ENCODE assay signal across 22 mouse cellular contexts in the genomic region with DNA sequence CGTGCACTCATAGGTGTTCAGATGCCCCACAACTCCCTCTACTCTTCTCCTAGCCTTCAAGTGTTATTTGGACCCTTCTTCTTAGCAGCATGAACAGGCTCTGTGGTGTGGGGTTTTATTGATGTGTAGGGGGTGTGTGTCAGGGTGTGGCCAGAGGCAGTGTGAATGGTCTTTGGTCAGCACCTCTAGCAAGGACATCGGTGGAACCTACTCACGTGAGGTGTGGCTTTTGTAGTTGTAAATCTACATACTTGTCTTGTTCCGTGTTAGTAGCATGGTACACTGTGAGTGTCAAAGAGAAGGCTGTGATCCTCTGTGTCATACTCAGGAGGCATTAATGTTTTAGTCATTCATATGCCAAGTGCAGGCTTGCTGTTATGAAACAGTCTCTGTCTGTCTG.
A peak's percentile ranks its signal among the peaks of the same experiment; 100 is the strongest.
DNase-seq lines count a peak whose midpoint lies in the region; ATAC-seq and TF ChIP-seq lines count a peak whose summit lies in the region.
"Had no signal": no experiment of that assay in that cellular context is flagged by ENCODE, and none has a peak within 500 bp of the region (broad histone marks: within the 10 kb centered on the region; RNA-seq: fewer than 3 reads in every experiment).

No protein-coding gene starts in this region.

- TF ChIP-seq POLR2A in CH12.LX (IDR thresholded peaks at IDR 0.05; ENCODE audit: low read depth, low read length), result no peak

- H3K9ac ChIP-seq in liver, postnatal 0 days (replicated peaks), result no peak overlapping the region
- no peak overlapping the region for H3K9ac ChIP-seq in liver, embryonic 11.5 days (ENCODE audit: low read depth, low read length)
- H3K9ac ChIP-seq in CH12.LX (ENCODE audit: insufficient read depth, low read depth), result no peak overlapping the region
- no peak overlapping the region for H3K9ac ChIP-seq in intestine, embryonic 16.5 days (ENCODE audit: low read depth, low read length)
- H3K9ac ChIP-seq: embryonic facial prominence, embryonic 12.5 days; embryonic facial prominence, embryonic 15.5 days; forebrain, postnatal 0 days; hindbrain, embryonic 12.5 days; hindbrain, embryonic 15.5 days had no signal

- dilution Hi-C loops in CH12.LX (cut with MboI; ENCODE audit: extremely low pct_ligation_motif_present, extremely low pct_unique_long_range_greater_than_20kb, low sequenced_read_pairs), result no loop called here

- H3K4me3 ChIP-seq in liver, postnatal 0 days (ENCODE audit: low read depth, low read length), result no peak overlapping the region
- no peak overlapping the region for H3K4me3 ChIP-seq in liver, embryonic 11.5 days (ENCODE audit: low read depth, low read length)
- no peak overlapping the region for H3K4me3 ChIP-seq in CH12.LX (replicated peaks in 1 of 3; ENCODE audit: low read depth in 2 of 3, low read length in 2 of 3, poor library complexity in 1 of 3)
- no peak overlapping the region for H3K4me3 ChIP-seq in intestine, embryonic 16.5 days (ENCODE audit: low read length)
- H3K4me3 ChIP-seq: embryonic facial prominence, embryonic 12.5 days; embryonic facial prominence, embryonic 15.5 days; gastrocnemius, adult 2 months; hindbrain, embryonic 12.5 days; hindbrain, embryonic 15.5 days had no signal

- TF ChIP-seq RAD21 in CH12.LX (IDR thresholded peaks at IDR 0.05; ENCODE audit: low read depth, low read length), result no peak

- no peaks in the 10 kb centered on the region for H3K36me3 ChIP-seq in liver, postnatal 0 days (replicated peaks; ENCODE audit: insufficient read depth, low read length)
- no peaks in the 10 kb centered on the region for H3K36me3 ChIP-seq in liver, embryonic 11.5 days (ENCODE audit: control insufficient read depth, insufficient read depth, low read length)
- no peaks in the 10 kb centered on the region for H3K36me3 ChIP-seq in CH12.LX (replicated peaks in 1 of 2; ENCODE audit: control insufficient read depth in 1 of 2, insufficient read depth in 1 of 2, low read length in 1 of 2)
- no peaks in the 10 kb centered on the region for H3K36me3 ChIP-seq in intestine, embryonic 16.5 days (ENCODE audit: control insufficient read depth, insufficient read depth, low read length)
- H3K36me3 ChIP-seq: embryonic facial prominence, embryonic 12.5 days; embryonic facial prominence, embryonic 15.5 days; hindbrain, embryonic 12.5 days; hindbrain, embryonic 15.5 days had no signal

- peaks cover under 1% of the 10 kb centered on the region; the same call in 1 of the 2 replicates for H3K9me3 ChIP-seq in liver, postnatal 0 days (ENCODE audit: low read length)
- H3K9me3 ChIP-seq in liver, embryonic 11.5 days (ENCODE audit: control insufficient read depth, low read length), result no peaks in the 10 kb centered on the region
- peaks cover 5% of the 10 kb centered on the region for H3K9me3 ChIP-seq in CH12.LX (replicated peaks; ENCODE audit: low read length)
- no peaks in the 10 kb centered on the region for H3K9me3 ChIP-seq in intestine, embryonic 16.5 days (ENCODE audit: control insufficient read depth, low read length)
- H3K9me3 ChIP-seq: embryonic facial prominence, embryonic 12.5 days; embryonic facial prominence, embryonic 15.5 days; hindbrain, embryonic 12.5 days; hindbrain, embryonic 15.5 days had no signal

- H3K4me2 ChIP-seq in liver, postnatal 0 days (ENCODE audit: low read depth, low read length), result no peak overlapping the region
- no peak overlapping the region for H3K4me2 ChIP-seq in liver, embryonic 11.5 days
- H3K4me2 ChIP-seq in CH12.LX (ENCODE audit: insufficient read depth, low read depth, poor library complexity, severe bottlenecking), result no peak overlapping the region
- no peak overlapping the region for H3K4me2 ChIP-seq in intestine, embryonic 16.5 days (ENCODE audit: low read depth, low read length)
- H3K4me2 ChIP-seq: embryonic facial prominence, embryonic 12.5 days; embryonic facial prominence, embryonic 15.5 days; heart, embryonic 11.5 days; hindbrain, embryonic 12.5 days; hindbrain, embryonic 15.5 days had no signal

- in situ Hi-C loops in CH12.LX (cut with MboI; ENCODE audit: low pct_ligation_motif_present, low pct_unique_long_range_greater_than_20kb, low sequenced_read_pairs), result loop anchor here (5.0 to 10.0 kb wide), 2 partner anchors 40 to 157 kb away; no protein-coding TSS in a partner anchor

- no peak for TF ChIP-seq CTCF in liver, postnatal 0 days (IDR thresholded peaks at IDR 0.05; ENCODE audit: low read depth)
- no peak for TF ChIP-seq CTCF in CH12.LX (conservative IDR thresholded peaks at IDR 0.05 in 1 of 2, IDR thresholded peaks at IDR 0.05 in 1 of 2; ENCODE audit: low read depth in 2 of 2, low read length in 2 of 2)

- no peak for ATAC-seq in liver, postnatal 0 days
- no peak for ATAC-seq in liver, embryonic 11.5 days (replicated peaks; ENCODE audit: low FRiP score)
- peak; percentile 76 for ATAC-seq in intestine, embryonic 16.5 days
- ATAC-seq: forebrain, embryonic 14.5 days; forebrain, postnatal 0 days had no signal

- no peaks in the 10 kb centered on the region for H3K27me3 ChIP-seq in liver, postnatal 0 days (ENCODE audit: insufficient read depth, low read length)
- no peaks in the 10 kb centered on the region for H3K27me3 ChIP-seq in liver, embryonic 11.5 days (replicated peaks; ENCODE audit: control insufficient read depth, insufficient read depth, low read length)
- H3K27me3 ChIP-seq in CH12.LX (replicated peaks), result no peaks in the 10 kb centered on the region
- no peaks in the 10 kb centered on the region for H3K27me3 ChIP-seq in intestine, embryonic 16.5 days (replicated peaks; ENCODE audit: control insufficient read depth, insufficient read depth, low read length)
- H3K27me3 ChIP-seq: embryonic facial prominence, embryonic 12.5 days; embryonic facial prominence, embryonic 15.5 days; hindbrain, embryonic 12.5 days; hindbrain, embryonic 15.5 days had no signal

- peaks cover 18% of the 10 kb centered on the region for H3K4me1 ChIP-seq in liver, postnatal 0 days (ENCODE audit: insufficient read depth)
- peaks cover 5% of the 10 kb centered on the region; the same call in 1 of the 2 replicates for H3K4me1 ChIP-seq in liver, embryonic 11.5 days (replicated peaks; ENCODE audit: control insufficient read depth, insufficient read depth, low read length)
- peaks cover 40 to 81% of the 10 kb centered on the region in 2 experiments for H3K4me1 ChIP-seq in CH12.LX (ENCODE audit: control insufficient read depth in 1 of 2, insufficient read depth in 2 of 2)
- H3K4me1 ChIP-seq in intestine, embryonic 16.5 days (ENCODE audit: control insufficient read depth, insufficient read depth, low read length), result 0 out of 2 replicates have a peak, but pooled peaks cover 3% of the 10 kb centered on the region
- H3K4me1 ChIP-seq: embryonic facial prominence, embryonic 15.5 days; hindbrain, embryonic 15.5 days had no signal

- DNase-seq in liver, postnatal 0 days, result no peak
- no peak for DNase-seq in liver, embryonic 11.5 days (ENCODE audit: low spot score)
- no peak for DNase-seq in CH12.LX (ENCODE audit: extremely low read depth)
- DNase-seq in yolk sac, embryonic 10.5 days (ENCODE audit: low spot score), result no peak
- DNase-seq in lung, adult 18-20 months, result no peak
- DNase-seq: adrenal gland, adult 2 months; adrenal gland, postnatal 14 days; cerebellum, adult 11 months; cerebellum, adult 2 months; cerebellum, adult 9-11 months; cerebellum, postnatal 25 days; forebrain, postnatal 0 days; gastrocnemius, adult 2 months; gastrocnemius, postnatal 14 days; heart, adult 11 months had no signal

- 59% methylated on average over 4 of the region's 4 CpGs for WGBS in liver, postnatal 0 days (ENCODE audit: insufficient replicate concordance)
- WGBS in liver, embryonic 11.5 days, result 62% methylated on average over 4 of the region's 4 CpGs
- 63% methylated on average over 4 of the region's 4 CpGs for WGBS in intestine, embryonic 16.5 days

- no peaks in the 10 kb centered on the region for H3K79me2 ChIP-seq in CH12.LX (replicated peaks; ENCODE audit: control insufficient read depth, extremely low read depth, insufficient read depth, poor library complexity, severe bottlenecking)

- H3K27ac ChIP-seq in liver, postnatal 0 days (ENCODE audit: low read depth), result peak overlapping the region; percentile 48
- no peak overlapping the region for H3K27ac ChIP-seq in liver, embryonic 11.5 days (ENCODE audit: low read depth, low read length)
- H3K27ac ChIP-seq in CH12.LX (ENCODE audit: insufficient read depth, low read depth), result no peak overlapping the region
- no peak overlapping the region for H3K27ac ChIP-seq in intestine, embryonic 16.5 days (ENCODE audit: low read length)
- H3K27ac ChIP-seq: embryonic facial prominence, embryonic 12.5 days; embryonic facial prominence, embryonic 15.5 days; gastrocnemius, adult 2 months; hindbrain, embryonic 12.5 days; hindbrain, embryonic 15.5 days had no signal

- TF ChIP-seq EP300 in liver, postnatal 0 days (IDR thresholded peaks at IDR 0.05; ENCODE audit: low read depth), result no peak
- TF ChIP-seq EP300 in CH12.LX (IDR thresholded peaks at IDR 0.05; ENCODE audit: low read length), result no peak

TF ChIP-seq in CH12.LX, 34 proteins besides CTCF, POLR2A, EP300 and RAD21:
- no peak for TF ChIP-seq HCFC1 (IDR thresholded peaks at IDR 0.05; ENCODE audit: low read depth, low read length)
- no peak for TF ChIP-seq MAFK (IDR thresholded peaks at IDR 0.05; ENCODE audit: insufficient replicate concordance, low read length)
- peak; percentile 70 for TF ChIP-seq BHLHE40 (IDR thresholded peaks at IDR 0.05; ENCODE audit: low read depth, low read length)
- no peak for TF ChIP-seq TBP (conservative IDR thresholded peaks at IDR 0.05; ENCODE audit: low read depth, low read length)
